Mouse (Mus musculus): ENCODE results near the gene Olfr1208.

Olfr1208 gene

DNA sequence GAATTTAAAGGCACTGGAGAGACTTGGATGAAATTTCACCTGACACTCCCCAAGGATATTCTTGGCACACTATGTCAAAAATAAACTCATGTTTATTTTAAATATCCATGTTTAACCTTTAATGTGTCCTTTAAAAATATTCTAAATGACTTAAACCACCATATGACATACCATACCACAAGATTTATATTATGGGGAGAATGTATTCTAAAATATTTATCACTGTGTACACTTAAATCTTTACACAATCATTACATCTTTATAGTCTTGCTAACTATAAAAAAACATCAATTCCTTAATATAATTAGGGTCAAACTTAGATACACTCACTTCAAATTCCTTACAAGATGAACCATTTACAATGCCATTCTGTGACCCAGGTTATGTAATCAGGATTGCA lies at the start of gene Olfr1208:
Gene Olfr1208 (minus strand): TSS at position 101 of the 400 bp plus-strand sequence.
- no peak for DNase-seq (ENCODE audit: low spot score in 2 of 2)

DNA sequence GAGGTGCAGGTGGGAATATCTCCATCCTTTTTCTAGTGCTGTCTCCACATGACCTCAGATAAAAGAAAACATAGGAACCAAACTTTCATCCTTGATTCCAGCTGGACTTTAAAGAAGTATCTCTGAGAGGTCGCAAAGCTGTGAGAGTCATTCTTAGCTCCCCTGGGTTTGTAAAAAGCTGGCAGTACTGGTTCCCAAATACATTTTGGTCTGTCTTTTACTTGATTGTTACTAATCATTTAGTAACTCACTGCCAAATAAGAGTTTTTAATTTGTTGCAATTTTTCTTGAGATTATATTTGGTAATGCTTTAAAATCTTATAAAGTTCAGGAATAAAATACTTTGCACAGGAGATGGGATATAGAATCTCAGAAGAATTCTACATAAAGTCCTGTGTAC lies 35.9 kb upstream of the Olfr1208 start, which contains the start of gene Olfr1211:
Gene Olfr1211 (minus strand): TSS at position 101 of the 400 bp plus-strand sequence.
- no peak for DNase-seq (ENCODE audit: low spot score in 2 of 2)

DNA sequence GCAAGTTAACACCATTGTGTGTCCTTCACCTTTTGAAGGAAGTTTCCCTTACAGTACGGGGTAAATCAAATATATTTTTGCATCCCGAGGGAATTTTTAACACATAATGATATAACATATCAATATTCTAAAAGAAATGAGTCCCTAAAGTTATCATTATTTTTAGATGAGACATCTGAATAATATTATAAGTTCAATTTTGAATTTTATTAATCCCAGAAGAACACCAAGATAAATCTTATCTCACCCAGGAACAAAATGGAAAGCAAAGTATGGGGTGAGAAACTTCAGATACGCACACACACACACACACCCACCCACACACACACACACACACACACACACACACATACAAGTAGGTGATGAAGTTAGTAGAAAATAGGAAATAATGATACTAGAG lies 12.9 kb upstream of the Olfr1208 start, which contains the start of gene Olfr1209:
Gene Olfr1209 (minus strand): TSS at position 101 of the 400 bp plus-strand sequence.
- DNase-seq (ENCODE audit: low spot score in 2 of 2) = no peak

DNA sequence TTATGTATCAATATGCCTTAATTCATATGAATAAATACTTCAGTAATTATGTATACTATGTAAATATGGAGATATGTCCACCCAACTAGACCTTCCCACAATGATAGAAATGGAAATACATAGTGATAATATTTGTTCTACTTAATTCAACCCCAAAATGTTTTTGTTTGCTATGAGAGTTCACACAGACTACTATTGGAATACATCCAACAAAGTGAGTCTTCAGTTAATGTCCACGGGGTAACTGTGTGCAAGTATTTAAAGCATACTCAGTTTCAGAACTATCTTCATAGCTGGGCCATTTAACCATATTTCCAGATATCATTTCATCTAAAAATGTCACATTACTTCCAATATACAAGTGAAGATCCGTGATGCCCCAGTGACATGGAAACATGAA lies 39.2 kb downstream of the Olfr1208 start, which contains the start of gene Olfr1206:
Gene Olfr1206 (plus strand): TSS at position 301 of the 400 bp plus-strand sequence.
- DNase-seq (ENCODE audit: low spot score in 2 of 2) = no peak

DNA sequence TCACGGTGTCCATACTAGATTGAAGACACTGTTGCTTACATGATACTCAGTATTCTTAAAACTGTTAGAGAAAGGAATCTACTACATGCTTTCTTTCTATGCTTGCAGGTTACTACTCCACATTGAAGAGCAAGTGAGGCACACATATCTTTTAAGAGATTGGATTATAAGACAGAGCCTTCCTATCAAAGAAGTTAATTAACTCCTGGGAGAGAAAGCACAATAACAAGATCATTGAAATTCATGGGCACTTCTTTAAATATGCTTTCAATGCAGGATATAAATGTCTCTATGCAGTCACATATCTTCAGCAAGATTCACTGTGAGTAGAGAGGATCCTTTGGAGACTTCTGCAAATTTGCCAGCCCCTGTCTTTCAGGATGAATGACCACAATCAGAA lies 53.1 kb downstream of the Olfr1208 start, which contains the start of gene Olfr1204:
Gene Olfr1204 (plus strand): TSS at position 301 of the 400 bp plus-strand sequence.
- no peak for DNase-seq (ENCODE audit: low spot score in 2 of 2)

Data from urinary bladder, postnatal 4 days (tissue).